Mouse (Mus musculus) ES-E14 (cell line): Measurements from ENCODE around the gene Micu2.
"Not testable (repeated sequence)": the region's sequence is repeated elsewhere in the genome, so short reads cannot be mapped to it uniquely, and the experiment has no call there.

ENCODE experiments used
- CHD2 ChIP-seq: IDR thresholded peaks from 2 replicates; pipeline ENCODE4 v1.6.1; 2014; ENCODE audit warnings: mild to moderate bottlenecking, low read depth, low read length, inconsistent platforms
- HCFC1 ChIP-seq: IDR thresholded peaks from 2 replicates; pipeline ENCODE4 v1.6.1; 2012; ENCODE audit warnings: low read length, inconsistent platforms, borderline replicate concordance; ENCODE audit not compliant: insufficient read depth
- ZC3H11A ChIP-seq: IDR thresholded peaks from 2 replicates; pipeline ENCODE4 v1.6.1; 2012; ENCODE audit warnings: low read depth, mild to moderate bottlenecking, inconsistent platforms, low read length, borderline replicate concordance
- ZNF384 ChIP-seq: IDR thresholded peaks from 2 replicates; pipeline ENCODE4 v1.6.1; 2012; ENCODE audit warnings: low read depth, low read length, inconsistent platforms

DNA sequence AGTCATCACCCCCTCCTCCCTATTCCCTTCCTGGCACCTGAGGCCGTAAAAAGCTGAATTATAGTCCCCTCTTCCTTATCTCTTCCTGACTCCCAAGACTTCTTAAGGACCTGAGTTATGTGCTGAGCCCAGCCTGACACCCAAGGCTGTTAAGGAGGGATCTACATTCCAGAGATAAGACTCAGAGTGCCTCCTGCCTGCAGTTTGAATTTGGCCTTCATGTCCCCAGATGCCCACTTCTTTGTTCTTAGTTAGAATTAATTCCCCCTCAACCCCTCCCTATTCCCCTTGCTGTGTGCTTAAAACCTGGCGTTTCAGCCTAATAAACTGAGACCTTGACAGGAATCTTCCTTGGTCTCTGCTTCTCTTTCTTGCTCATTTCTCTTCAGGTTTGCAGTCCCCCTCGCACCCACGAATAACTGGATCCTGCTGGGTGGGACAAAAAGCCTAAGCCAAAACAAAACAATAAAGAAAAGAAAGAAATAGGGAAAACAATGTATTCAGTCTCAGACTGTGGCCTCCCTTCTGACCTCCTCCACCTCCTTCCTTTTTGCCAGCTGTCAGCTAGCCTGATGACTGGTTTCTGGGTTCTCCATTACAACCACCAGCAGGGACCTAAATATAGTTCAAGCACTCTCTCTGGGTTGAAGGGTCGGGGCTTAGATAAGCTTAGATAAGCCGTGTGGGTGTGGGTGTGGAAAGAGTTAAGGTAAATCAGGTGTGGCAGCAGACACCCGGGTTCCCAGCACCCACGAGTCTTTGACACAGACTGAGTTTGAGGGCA lies 102.8 kb downstream of the Micu2 start:
- TF ChIP-seq HCFC1, ZNF384, ZC3H11A, CHD2: not testable (repeated sequence)
